Mouse (Mus musculus) forebrain, embryonic 11.5 days (tissue): ENCODE measurements at regions not wholly inside any gene's neighbourhood (a gene's known extent, or its start where the extent isn't known, plus 50 kb on each side); places are given as distances from the start of the nearest gene placed in this dataset.

ENCODE experiments used
- ATAC-seq: fragments of 200-750 bp; cut with Nextera tagmentation; replicated peaks from 2 replicates; pipeline ENCODE4 v1.8.0; 2017; ENCODE audit warnings: moderate TSS enrichment; ENCODE audit not compliant: low FRiP score
- DNase-seq: peaks from one replicate; pipeline ENCODE4 v3.0.0-alpha.2; 2017; ENCODE audit warnings: low spot score
- H3K27ac ChIP-seq: fragments of 300-500 bp; sonication (generic); 2 replicates; pipeline ENCODE4 v1.5.1; 2014; ENCODE audit warnings: low read depth, low read length
- H3K27me3 ChIP-seq: fragments of 300-500 bp; sonication (generic); 2 replicates; pipeline ENCODE4 v1.6.1; 2014; ENCODE audit warnings: mild to moderate bottlenecking, low read length, mixed read lengths; ENCODE audit not compliant: control insufficient read depth, insufficient read depth
- H3K36me3 ChIP-seq: fragments of 300-500 bp; sonication (generic); 2 replicates; pipeline ENCODE4 v1.6.1; 2014; ENCODE audit warnings: mild to moderate bottlenecking, low read length, moderate library complexity, mixed read lengths; ENCODE audit not compliant: control insufficient read depth, insufficient read depth
- H3K4me1 ChIP-seq: fragments of 300-500 bp; sonication (generic); replicated peaks from 2 replicates; pipeline ENCODE4 v1.6.1; 2014; ENCODE audit warnings: low read length, mixed read lengths; ENCODE audit not compliant: control insufficient read depth, insufficient read depth
- H3K4me2 ChIP-seq: fragments of 300-500 bp; sonication (generic); 2 replicates; pipeline ENCODE4 v1.6.1; 2014; ENCODE audit warnings: low read depth, mild to moderate bottlenecking, low read length, moderate library complexity, mixed read lengths; ENCODE audit not compliant: severe bottlenecking
- H3K4me3 ChIP-seq: fragments of 300-500 bp; sonication (generic); 2 replicates; pipeline ENCODE4 v1.5.1; 2014; ENCODE audit warnings: low read depth, low read length
- H3K9ac ChIP-seq: fragments of 300-500 bp; sonication (generic); 2 replicates; pipeline ENCODE4 v1.6.1; 2014; ENCODE audit warnings: low read length
- H3K9me3 ChIP-seq: fragments of 300-500 bp; sonication (generic); 2 replicates; pipeline ENCODE4 v1.6.1; 2016; ENCODE audit warnings: low read length, mixed read lengths; ENCODE audit not compliant: control insufficient read depth
- WGBS: fragments of 180-500 bp; shearing (Covaris S2); extraction: QIAGEN DNeasy Blood & Tissue Kit; methylation state at CpG from one replicate; pipeline ENCODE4 v1.1.7; 2014; 5-methylcytosine and 5-hydroxymethylcytosine counted together

DNA sequence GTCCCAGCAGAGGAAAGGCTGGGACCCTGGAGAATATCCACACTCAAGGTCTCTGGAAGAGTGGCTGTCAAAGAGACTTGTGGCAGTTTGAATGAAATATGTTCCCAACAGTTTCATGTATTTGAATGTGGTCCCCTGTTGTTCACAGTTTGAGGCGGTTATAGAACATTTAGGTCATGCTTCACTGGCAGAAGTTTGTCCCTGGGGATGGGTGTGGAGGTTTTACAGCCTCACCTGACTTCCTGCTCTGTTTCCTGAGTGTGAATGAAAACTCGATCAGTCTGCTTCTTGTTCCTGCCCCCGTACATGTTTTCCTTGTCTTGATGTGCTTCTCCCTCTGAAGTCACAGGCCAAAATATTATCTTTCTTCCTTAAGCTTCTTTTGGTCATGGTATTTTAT is 277.4 kb upstream of the Vstm2b start:
- H3K9ac ChIP-seq: no peak overlapping the region
- H3K4me2 ChIP-seq: no peak overlapping the region
- no peak overlapping the region for H3K27ac ChIP-seq
- H3K27me3 ChIP-seq: no peaks in the 10 kb centered on the region
- WGBS: 79% methylated on average over 3 of the region's 3 CpGs
- no peak overlapping the region for H3K4me3 ChIP-seq
- DNase-seq (no peak), ATAC-seq (no peak)
- no peaks in the 10 kb centered on the region for H3K4me1 ChIP-seq
- no peaks in the 10 kb centered on the region for H3K9me3 ChIP-seq
- no peaks in the 10 kb centered on the region for H3K36me3 ChIP-seq

- ATAC-seq (no peak), DNase-seq (no peak)
- no peaks in the 10 kb centered on the region for H3K9me3 ChIP-seq
- no peak overlapping the region for H3K4me3 ChIP-seq
- no peaks in the 10 kb centered on the region for H3K4me1 ChIP-seq
- H3K4me2 ChIP-seq: no peak overlapping the region
- H3K36me3 ChIP-seq: no peaks in the 10 kb centered on the region
- H3K9ac ChIP-seq: no peak overlapping the region
- WGBS: 77% methylated on average over 3 of the region's 3 CpGs
- no peak overlapping the region for H3K27ac ChIP-seq
- H3K27me3 ChIP-seq: no peaks in the 10 kb centered on the region
Observed at GRCm38 (mm10) chr7:40622811-40623210, 275.3 kb upstream of the Vstm2b start.

- Histone ChIP-seq H3K9ac (no peak overlapping the region), H3K4me1 (no peaks in the 10 kb centered on the region), H3K27me3 (no peaks in the 10 kb centered on the region), H3K36me3 (no peaks in the 10 kb centered on the region), H3K27ac (no peak overlapping the region), H3K4me2 (no peak overlapping the region), H3K4me3 (no peak overlapping the region), H3K9me3 (no peaks in the 10 kb centered on the region)
- 87% methylated on average over 2 of the region's 2 CpGs for WGBS
- DNase-seq: no peak
- ATAC-seq: no peak
Observed at GRCm38 (mm10) chr7:40623286-40623685, 274.8 kb upstream of the Vstm2b start.

- 89% methylated on average over 3 of the region's 3 CpGs for WGBS
- Histone ChIP-seq H3K27ac (no peak overlapping the region), H3K9me3 (no peaks in the 10 kb centered on the region), H3K27me3 (no peaks in the 10 kb centered on the region), H3K9ac (no peak overlapping the region), H3K4me1 (no peaks in the 10 kb centered on the region), H3K4me3 (no peak overlapping the region), H3K4me2 (no peak overlapping the region), H3K36me3 (no peaks in the 10 kb centered on the region)
- no peak for ATAC-seq
- no peak for DNase-seq
Observed at GRCm38 (mm10) chr7:40636369-40636768, 261.8 kb upstream of the Vstm2b start.

- Histone ChIP-seq H3K9ac (no peak overlapping the region), H3K27ac (no peak overlapping the region), H3K4me2 (no peak overlapping the region), H3K4me3 (no peak overlapping the region), H3K36me3 (no peaks in the 10 kb centered on the region), H3K4me1 (peaks cover 3% of the 10 kb centered on the region; the same call in 1 of the 2 replicates), H3K27me3 (no peaks in the 10 kb centered on the region), H3K9me3 (no peaks in the 10 kb centered on the region)
- no peak for ATAC-seq
- DNase-seq: no peak
- 78% methylated on average over 7 of the region's 7 CpGs for WGBS
Observed at GRCm38 (mm10) chr7:40654982-40655381, 243.1 kb upstream of the Vstm2b start.

DNA sequence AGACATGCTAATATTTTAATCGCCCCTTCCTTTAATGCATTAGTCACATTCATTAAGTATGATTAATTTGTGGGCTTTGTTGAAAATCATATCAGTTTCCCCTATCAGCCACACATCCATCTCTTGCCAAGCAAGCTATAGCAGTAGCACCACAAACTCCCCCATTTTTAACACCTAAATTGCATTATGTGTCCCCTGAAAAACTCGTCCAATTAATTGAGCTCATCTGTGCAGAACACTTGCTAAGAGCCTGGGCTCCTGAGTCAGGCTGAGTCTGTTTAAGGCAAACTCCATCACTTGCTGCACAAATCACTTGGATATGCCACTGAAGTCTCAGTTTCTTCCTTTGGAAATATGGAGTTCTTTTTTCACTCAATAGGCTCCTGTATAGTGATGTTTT is 242.7 kb upstream of the Vstm2b start:
- Histone ChIP-seq H3K27me3 (no peaks in the 10 kb centered on the region), H3K9me3 (no peaks in the 10 kb centered on the region), H3K36me3 (no peaks in the 10 kb centered on the region), H3K4me2 (no peak overlapping the region), H3K4me1 (peaks cover 3% of the 10 kb centered on the region; the same call in 1 of the 2 replicates), H3K27ac (no peak overlapping the region), H3K9ac (no peak overlapping the region), H3K4me3 (no peak overlapping the region)
- ATAC-seq (no peak), DNase-seq (no peak)
- WGBS: 83% methylated on average over 2 of the region's 2 CpGs

GRCm38 (mm10) chr7:40659662-40660061 is 238.5 kb upstream of the Vstm2b start:
- no peak for ATAC-seq
- Histone ChIP-seq H3K4me1 (peaks cover 3% of the 10 kb centered on the region; the same call in 1 of the 2 replicates), H3K9ac (no peak overlapping the region), H3K36me3 (no peaks in the 10 kb centered on the region), H3K4me2 (no peak overlapping the region), H3K4me3 (no peak overlapping the region), H3K27me3 (no peaks in the 10 kb centered on the region), H3K9me3 (no peaks in the 10 kb centered on the region), H3K27ac (no peak overlapping the region)
- DNase-seq: no peak
- WGBS: 11% methylated on average over 3 of the region's 3 CpGs

GRCm38 (mm10) chr7:40663781-40664180 is 234.3 kb upstream of the Vstm2b start:
- DNase-seq: no peak
- no peak overlapping the region for H3K27ac ChIP-seq
- no peak overlapping the region for H3K4me2 ChIP-seq
- peaks cover 3% of the 10 kb centered on the region; the same call in 1 of the 2 replicates for H3K4me1 ChIP-seq
- H3K4me3 ChIP-seq: no peak overlapping the region
- no peak for ATAC-seq
- no peaks in the 10 kb centered on the region for H3K27me3 ChIP-seq
- 83% methylated on average over 7 of the region's 7 CpGs for WGBS
- no peak overlapping the region for H3K9ac ChIP-seq
- no peaks in the 10 kb centered on the region for H3K9me3 ChIP-seq
- no peaks in the 10 kb centered on the region for H3K36me3 ChIP-seq

DNA sequence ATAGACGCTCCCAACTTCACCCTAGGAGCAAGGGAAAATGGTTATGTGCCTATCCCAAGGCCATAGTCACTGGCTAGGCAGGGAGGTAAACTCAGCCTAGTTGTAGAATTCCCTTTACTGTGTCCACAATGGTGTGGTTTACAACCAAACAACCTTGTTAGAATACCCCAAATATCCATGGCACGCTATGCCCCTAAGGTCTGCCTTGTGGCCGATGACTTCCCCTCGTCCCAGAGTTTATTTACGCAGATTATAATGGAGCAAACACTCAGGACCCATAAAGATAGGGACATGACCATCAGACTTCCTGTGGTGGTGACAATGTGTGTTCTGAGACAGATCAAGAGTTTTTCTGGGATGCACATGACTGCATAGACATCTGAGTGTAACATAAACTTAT is 231.5 kb upstream of the Vstm2b start:
- DNase-seq (no peak), ATAC-seq (no peak)
- H3K4me2 ChIP-seq: no peak overlapping the region

More for the DNA sequence above, 231.5 kb upstream of the Vstm2b start:
- H3K4me1 ChIP-seq: no peaks in the 10 kb centered on the region
- no peak overlapping the region for H3K4me3 ChIP-seq
- 90% methylated on average over 5 of the region's 5 CpGs for WGBS
- H3K27me3 ChIP-seq: no peaks in the 10 kb centered on the region
- no peaks in the 10 kb centered on the region for H3K9me3 ChIP-seq
- no peaks in the 10 kb centered on the region for H3K36me3 ChIP-seq
- H3K27ac ChIP-seq: no peak overlapping the region
- H3K9ac ChIP-seq: no peak overlapping the region
